Mouse (Mus musculus): ENCODE measurements at regions not wholly inside any gene's neighbourhood (a gene's known extent, or its start where the extent isn't known, plus 50 kb on each side); places are given as distances from the start of the nearest gene placed in this dataset.

DNA sequence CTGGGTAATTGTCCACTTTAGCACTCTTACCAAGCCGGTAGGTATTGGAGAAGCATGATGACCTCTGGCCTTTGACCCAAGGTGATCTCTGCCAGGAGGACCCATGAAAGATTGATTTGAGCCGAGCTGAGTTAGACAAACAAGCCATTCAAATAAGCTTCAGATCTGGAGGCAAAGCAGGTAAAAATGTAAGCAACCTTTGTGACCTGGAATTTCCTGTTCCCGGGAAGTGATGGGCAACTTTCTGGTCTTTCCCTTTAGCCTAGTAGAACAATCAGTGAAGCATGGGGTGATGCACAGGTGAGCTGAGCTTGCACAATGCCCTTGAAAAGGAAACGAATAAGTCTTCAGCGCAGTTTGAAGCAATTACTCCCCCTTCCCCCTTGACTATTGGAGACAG is 127.0 kb downstream of the Mycn start:
- Histone ChIP-seq H3K27ac (no peak overlapping the region), H3K36me3 (no peaks in the 10 kb centered on the region), H3K9me3 (replicated peaks) (no peaks in the 10 kb centered on the region), H3K9ac (no peak overlapping the region), H3K27me3 (no peaks in the 10 kb centered on the region), H3K4me2 (no peak overlapping the region), H3K4me1 (replicated peaks) (peaks cover 15% of the 10 kb centered on the region), H3K4me3 (no peak overlapping the region)
- 68% methylated on average over 5 of the region's 5 CpGs for WGBS
- ATAC-seq (replicated peaks; ENCODE audit: insufficient number of reproducible peaks, insufficient read depth, low FRiP score, low read depth) = no peak

DNA sequence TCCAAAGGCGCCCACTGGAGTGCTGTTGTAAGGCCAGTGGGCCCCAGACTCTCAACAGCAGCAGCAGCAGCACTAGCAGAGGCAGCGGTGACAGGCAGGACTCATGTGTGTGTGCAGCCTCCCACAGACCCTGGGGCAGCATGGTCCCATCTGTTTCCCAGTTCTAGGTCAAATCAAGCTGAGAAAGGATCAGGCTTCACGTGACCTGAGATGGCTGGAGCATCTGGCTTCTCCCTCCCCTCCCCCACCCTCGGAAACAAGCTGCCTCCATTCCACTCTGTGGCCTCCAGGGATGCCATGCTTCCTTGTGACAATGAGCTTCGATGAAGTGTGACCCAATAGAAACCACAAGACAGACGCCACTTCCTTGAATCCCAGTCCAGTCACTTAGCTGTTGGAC is 128.8 kb downstream of the Mycn start:
- H3K4me3 ChIP-seq = no peak overlapping the region
- H3K9ac ChIP-seq = no peak overlapping the region
- H3K4me1 ChIP-seq (replicated peaks) = peaks cover 15% of the 10 kb centered on the region
- H3K9me3 ChIP-seq (replicated peaks) = no peaks in the 10 kb centered on the region
- H3K4me2 ChIP-seq = no peak overlapping the region
- no peaks in the 10 kb centered on the region for H3K27me3 ChIP-seq
- no peak for ATAC-seq (replicated peaks; ENCODE audit: insufficient number of reproducible peaks, insufficient read depth, low FRiP score, low read depth)
- 53% methylated on average over 6 of the region's 6 CpGs for WGBS
- H3K36me3 ChIP-seq = no peaks in the 10 kb centered on the region
- H3K27ac ChIP-seq = no peak overlapping the region

DNA sequence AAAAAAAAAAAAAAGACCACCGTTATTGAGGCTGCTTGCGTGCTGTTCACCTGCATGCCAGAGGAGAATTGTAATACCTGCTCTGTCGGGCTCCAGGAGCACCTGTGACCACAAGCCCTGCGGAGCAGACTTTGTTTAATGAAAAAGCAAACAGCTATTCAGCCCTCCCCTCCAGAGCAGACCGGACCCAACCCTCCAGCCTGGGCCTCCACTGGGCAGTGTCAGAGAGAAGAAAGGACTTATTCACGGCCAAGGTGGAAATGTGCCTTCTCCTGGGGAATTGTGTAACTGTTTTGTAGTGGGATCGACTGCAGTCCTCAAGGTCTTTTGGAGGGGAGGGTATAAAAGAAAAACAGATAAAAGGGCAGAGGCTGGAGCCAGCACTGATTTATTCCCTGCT is 130.8 kb downstream of the Mycn start:
- no peaks in the 10 kb centered on the region for H3K36me3 ChIP-seq
- no peak overlapping the region for H3K4me3 ChIP-seq
- ATAC-seq (replicated peaks; ENCODE audit: insufficient number of reproducible peaks, insufficient read depth, low FRiP score, low read depth) = 0 out of 2 replicates have a peak, but pooled peaks have one; percentile 6
- WGBS = 30% methylated on average over 7 of the region's 7 CpGs
- peak overlapping the region; percentile 60 for H3K4me2 ChIP-seq
- H3K9ac ChIP-seq = no peak overlapping the region
- H3K4me1 ChIP-seq (replicated peaks) = peaks cover 15% of the 10 kb centered on the region
- no peaks in the 10 kb centered on the region for H3K27me3 ChIP-seq
- no peaks in the 10 kb centered on the region for H3K9me3 ChIP-seq (replicated peaks)
- H3K27ac ChIP-seq = 0 out of 2 replicates have a peak overlapping the region, but pooled peaks have one; percentile 56

DNA sequence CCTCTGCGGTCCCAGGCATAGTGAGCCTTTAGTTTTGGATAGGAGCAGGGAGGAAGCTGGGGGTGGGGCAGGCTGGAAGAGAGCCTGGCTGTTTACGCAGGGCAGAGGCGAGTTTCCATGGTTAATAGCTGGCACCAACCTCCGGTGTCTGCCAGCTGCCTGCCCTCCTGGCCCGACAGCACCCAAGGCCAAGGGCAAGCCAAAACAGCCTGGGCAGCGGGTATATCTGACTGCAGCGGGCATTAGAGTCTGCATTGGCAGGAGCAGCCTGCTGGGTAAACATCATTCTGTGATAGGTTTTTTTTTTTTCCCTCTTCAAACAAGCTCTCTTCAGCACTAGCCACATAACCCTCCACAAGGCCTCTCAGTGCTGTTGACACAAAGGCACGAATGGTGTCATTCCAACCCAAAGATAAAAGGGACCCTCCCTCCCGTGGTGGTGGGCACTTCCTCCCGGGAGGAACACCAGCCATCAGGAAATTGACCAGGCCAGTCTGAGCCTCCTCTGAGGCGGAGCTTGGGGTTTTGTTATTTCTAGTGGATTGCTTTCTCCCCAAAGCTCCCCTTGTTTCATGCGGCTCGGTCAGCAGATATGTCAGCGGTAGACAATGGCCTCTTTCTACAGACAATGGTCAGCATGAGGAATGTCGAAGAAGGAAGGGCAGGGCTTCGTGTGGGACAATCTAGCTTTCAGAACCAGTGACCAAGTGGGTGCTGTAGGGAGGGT is 131.4 kb downstream of the Mycn start:
- peak; percentile 51; the same call in 1 of the 2 replicates for ATAC-seq (replicated peaks; ENCODE audit: insufficient number of reproducible peaks, insufficient read depth, low FRiP score, low read depth)
- WGBS = 8% methylated on average over 16 of the region's 16 CpGs

DNA sequence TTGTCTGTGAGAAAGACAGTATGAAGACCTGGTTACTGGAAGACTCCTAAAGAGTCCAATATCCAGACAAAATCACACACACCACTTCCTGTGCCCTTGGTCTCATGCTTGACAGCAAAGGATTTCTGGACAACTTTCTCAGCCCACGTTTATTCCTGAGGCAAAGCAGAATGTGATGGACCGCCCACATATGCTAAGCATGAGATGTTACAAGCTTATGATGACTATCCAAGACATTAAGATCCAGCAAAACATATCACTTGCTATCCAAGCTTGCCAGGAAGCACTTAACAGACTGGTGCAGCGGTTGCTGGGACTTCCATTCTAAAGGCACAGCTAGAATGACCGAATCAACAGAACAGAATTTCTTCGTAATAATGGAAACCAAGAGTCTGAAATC is 133.6 kb downstream of the Mycn start:
- H3K4me1 ChIP-seq (replicated peaks) = peaks cover 15% of the 10 kb centered on the region
- no peak overlapping the region for H3K27ac ChIP-seq
- H3K4me3 ChIP-seq = no peak overlapping the region
- no peak overlapping the region for H3K9ac ChIP-seq
- H3K36me3 ChIP-seq = no peaks in the 10 kb centered on the region
- H3K9me3 ChIP-seq (replicated peaks) = no peaks in the 10 kb centered on the region
- H3K27me3 ChIP-seq = no peaks in the 10 kb centered on the region
- H3K4me2 ChIP-seq = no peak overlapping the region
- 80% methylated on average over 5 of the region's 5 CpGs for WGBS
- ATAC-seq (replicated peaks; ENCODE audit: insufficient number of reproducible peaks, insufficient read depth, low FRiP score, low read depth) = no peak

More for the DNA sequence above, 131.4 kb downstream of the Mycn start:
- H3K36me3 ChIP-seq = no peaks in the 10 kb centered on the region
- H3K27me3 ChIP-seq = no peaks in the 10 kb centered on the region
- no peaks in the 10 kb centered on the region for H3K9me3 ChIP-seq (replicated peaks)
- H3K4me2 ChIP-seq = peak overlapping the region; percentile 60
- peak overlapping the region; percentile 56 for H3K27ac ChIP-seq
- peak overlapping the region; percentile 22 for H3K4me3 ChIP-seq
- 0 out of 2 replicates have a peak overlapping the region, but pooled peaks have one; percentile 18 for H3K9ac ChIP-seq
- peaks cover 15% of the 10 kb centered on the region for H3K4me1 ChIP-seq (replicated peaks)

DNA sequence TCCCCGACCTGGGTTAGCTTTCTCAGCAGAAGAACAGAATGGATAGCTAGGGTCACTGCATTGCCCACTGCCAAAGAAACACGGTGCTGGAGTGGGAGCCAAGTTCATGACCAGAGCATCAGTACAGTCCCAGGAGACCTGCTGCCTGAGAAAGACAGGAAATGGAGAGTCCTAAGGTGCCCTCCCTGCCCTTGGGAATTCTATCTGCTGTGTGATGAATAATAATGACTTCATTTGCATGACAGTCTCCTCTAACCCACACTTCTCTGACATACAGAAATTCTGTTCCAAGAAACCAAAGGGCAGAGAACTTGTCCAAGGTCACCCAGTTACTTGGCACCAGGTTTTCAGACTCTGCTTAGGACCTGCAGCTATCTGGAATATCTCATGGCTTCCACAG is 138.1 kb downstream of the Mycn start:
- H3K27me3 ChIP-seq = no peaks in the 10 kb centered on the region
- H3K4me2 ChIP-seq = no peak overlapping the region
- H3K4me3 ChIP-seq = no peak overlapping the region
- no peaks in the 10 kb centered on the region for H3K4me1 ChIP-seq (replicated peaks)
- H3K36me3 ChIP-seq = no peaks in the 10 kb centered on the region
- no peak overlapping the region for H3K27ac ChIP-seq
- H3K9ac ChIP-seq = no peak overlapping the region
- ATAC-seq (replicated peaks; ENCODE audit: insufficient number of reproducible peaks, insufficient read depth, low FRiP score, low read depth) = no peak
- no peaks in the 10 kb centered on the region for H3K9me3 ChIP-seq (replicated peaks)
- 55% methylated on average over 2 of the region's 2 CpGs for WGBS

DNA sequence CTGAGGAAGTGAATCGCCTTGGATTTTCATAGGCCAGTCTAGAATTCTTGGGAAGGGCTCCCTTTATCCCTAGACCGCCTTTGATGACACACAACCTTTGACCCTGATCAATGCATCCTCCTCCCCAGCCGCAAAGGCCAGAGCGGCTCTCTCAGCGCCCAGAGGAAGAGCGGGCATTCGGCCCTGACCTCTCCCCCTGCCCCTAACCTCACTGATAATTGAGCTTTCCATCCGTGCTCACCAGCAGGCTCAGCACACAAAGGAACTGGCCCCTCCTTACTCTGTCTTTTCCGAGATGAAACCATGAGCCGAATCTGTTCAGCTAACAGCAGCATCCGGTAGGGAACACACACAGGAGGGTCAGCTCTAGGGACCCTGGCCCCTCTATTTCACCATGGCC is 139.3 kb downstream of the Mycn start:
- no peaks in the 10 kb centered on the region for H3K36me3 ChIP-seq
- H3K27me3 ChIP-seq = no peaks in the 10 kb centered on the region
- no peak overlapping the region for H3K9ac ChIP-seq
- no peaks in the 10 kb centered on the region for H3K9me3 ChIP-seq (replicated peaks)
- H3K27ac ChIP-seq = no peak overlapping the region
- H3K4me2 ChIP-seq = no peak overlapping the region
- ATAC-seq (replicated peaks; ENCODE audit: insufficient number of reproducible peaks, insufficient read depth, low FRiP score, low read depth) = no peak; the same call in 1 of the 2 replicates
- 44% methylated on average over 11 of the region's 11 CpGs for WGBS
- no peak overlapping the region for H3K4me3 ChIP-seq
- no peaks in the 10 kb centered on the region for H3K4me1 ChIP-seq (replicated peaks)

DNA sequence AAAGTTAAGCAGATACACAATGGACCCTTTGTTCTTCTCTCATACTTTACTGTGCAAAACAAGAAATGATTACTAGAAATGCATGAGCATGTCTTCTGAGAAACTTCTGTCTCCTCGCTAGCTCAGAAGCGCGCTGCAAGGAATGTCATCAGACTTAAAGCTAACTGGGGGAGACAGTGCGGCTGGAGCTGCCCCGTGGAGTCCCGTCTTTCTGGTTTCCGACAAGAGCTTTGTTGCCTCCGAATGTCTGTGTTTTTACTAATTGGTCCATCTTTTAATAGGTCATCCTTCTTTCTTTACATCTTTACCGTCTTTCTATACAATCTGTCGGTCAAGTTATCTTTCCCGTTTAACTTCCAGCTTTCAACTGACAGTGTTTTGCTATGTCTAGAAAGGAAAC is 140.0 kb downstream of the Mycn start:
- H3K36me3 ChIP-seq = no peaks in the 10 kb centered on the region
- no peak overlapping the region for H3K9ac ChIP-seq
- 51% methylated on average over 11 of the region's 11 CpGs for WGBS
- H3K27me3 ChIP-seq = no peaks in the 10 kb centered on the region
- no peak overlapping the region for H3K4me3 ChIP-seq
- H3K4me2 ChIP-seq = no peak overlapping the region
- no peak for ATAC-seq (replicated peaks; ENCODE audit: insufficient number of reproducible peaks, insufficient read depth, low FRiP score, low read depth)
- H3K4me1 ChIP-seq (replicated peaks) = no peaks in the 10 kb centered on the region
- no peaks in the 10 kb centered on the region for H3K9me3 ChIP-seq (replicated peaks)
- no peak overlapping the region for H3K27ac ChIP-seq

DNA sequence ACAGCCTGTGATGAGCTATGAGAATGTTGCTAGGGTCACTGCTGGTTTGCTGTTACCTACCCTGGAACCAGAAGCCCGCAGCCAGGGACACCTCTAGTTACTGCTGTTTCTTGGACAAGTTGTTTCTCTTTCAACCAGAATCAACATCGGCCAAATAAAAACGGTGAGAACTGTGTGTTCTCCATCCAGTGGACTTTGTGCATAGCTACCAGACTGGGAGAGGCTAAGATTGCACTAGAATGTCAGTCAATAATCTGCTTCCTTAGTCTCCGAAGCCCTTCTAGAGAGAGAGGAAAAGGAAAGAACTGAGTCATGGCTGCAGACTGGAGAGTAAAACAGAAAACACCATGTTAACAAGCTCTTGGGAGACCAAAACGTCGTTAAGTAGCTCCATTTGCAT is 141.6 kb downstream of the Mycn start:
- H3K27me3 ChIP-seq = no peaks in the 10 kb centered on the region
- H3K4me3 ChIP-seq = no peak overlapping the region
- no peaks in the 10 kb centered on the region for H3K36me3 ChIP-seq
- H3K9ac ChIP-seq = no peak overlapping the region
- no peaks in the 10 kb centered on the region for H3K4me1 ChIP-seq (replicated peaks)
- no peak overlapping the region for H3K27ac ChIP-seq
- no peaks in the 10 kb centered on the region for H3K9me3 ChIP-seq (replicated peaks)
- H3K4me2 ChIP-seq = no peak overlapping the region
- 83% methylated on average over 6 of the region's 6 CpGs for WGBS
- ATAC-seq (replicated peaks; ENCODE audit: insufficient number of reproducible peaks, insufficient read depth, low FRiP score, low read depth) = no peak

DNA sequence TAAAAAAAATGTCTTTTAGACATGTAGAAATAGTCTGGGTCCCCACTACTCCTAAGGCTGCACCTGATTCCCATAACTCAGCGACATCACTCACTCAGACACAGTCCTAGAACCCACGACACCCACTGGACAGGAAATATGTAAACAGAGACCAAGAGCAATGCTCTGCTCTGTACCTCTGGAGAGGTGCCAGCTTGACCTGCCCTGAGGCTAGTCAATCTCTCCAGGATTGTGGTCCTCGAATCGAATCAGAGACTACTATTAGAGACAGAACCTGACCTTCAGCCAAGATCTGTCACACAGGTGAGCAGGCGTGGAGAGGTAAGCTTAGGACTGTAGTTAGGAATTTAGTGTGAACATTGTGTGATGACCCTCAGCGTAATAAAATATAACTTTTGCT is 152.7 kb downstream of the Mycn start:
- no peaks in the 10 kb centered on the region for H3K36me3 ChIP-seq
- H3K4me2 ChIP-seq = no peak overlapping the region
- H3K9ac ChIP-seq = no peak overlapping the region
- 78% methylated on average over 6 of the region's 6 CpGs for WGBS
- no peaks in the 10 kb centered on the region for H3K9me3 ChIP-seq (replicated peaks)
- H3K27me3 ChIP-seq = peaks cover 4% of the 10 kb centered on the region; the same call in 1 of the 2 replicates
- no peak for ATAC-seq (replicated peaks; ENCODE audit: insufficient number of reproducible peaks, insufficient read depth, low FRiP score, low read depth)
- H3K4me3 ChIP-seq = no peak overlapping the region
- peaks cover 16% of the 10 kb centered on the region for H3K4me1 ChIP-seq (replicated peaks)
- H3K27ac ChIP-seq = no peak overlapping the region

DNA sequence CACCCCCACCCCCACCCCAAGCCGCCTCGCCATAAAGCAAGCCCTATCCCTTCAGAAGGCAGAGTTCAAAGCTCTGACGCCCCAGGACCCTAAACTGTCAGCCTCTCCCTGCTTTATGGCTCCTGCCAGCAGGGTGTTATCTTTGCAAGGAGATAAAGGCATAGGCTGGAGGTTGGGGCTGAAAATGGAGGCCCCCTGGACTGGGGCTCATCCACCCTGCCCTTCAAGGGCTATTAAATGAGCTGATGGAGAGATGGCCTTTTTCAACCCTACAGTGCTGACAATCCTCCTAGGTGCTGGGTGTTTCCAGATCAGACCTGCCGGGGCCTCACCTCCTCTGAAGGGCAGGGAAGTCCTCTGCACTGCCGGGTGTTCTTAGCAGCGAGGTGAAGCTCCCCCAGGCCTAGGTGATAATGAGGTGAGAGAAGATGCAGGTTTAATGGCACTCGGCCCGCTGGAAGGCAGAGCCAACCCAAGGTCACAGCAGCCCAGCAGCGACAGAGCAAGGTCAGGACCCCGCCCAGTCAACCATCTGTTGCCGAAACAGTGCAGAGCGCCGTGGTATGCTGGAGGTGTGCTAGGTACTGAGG is 153.4 kb downstream of the Mycn start:
- Histone ChIP-seq H3K4me2 (peak overlapping the region; percentile 57), H3K4me3 (peak overlapping the region; percentile 15), H3K27me3 (peaks cover 4% of the 10 kb centered on the region; the same call in 1 of the 2 replicates), H3K36me3 (no peaks in the 10 kb centered on the region), H3K9ac (no peak overlapping the region), H3K9me3 (replicated peaks) (no peaks in the 10 kb centered on the region), H3K27ac (no peak overlapping the region), H3K4me1 (replicated peaks) (peaks cover 16% of the 10 kb centered on the region)
- no peak for ATAC-seq (replicated peaks; ENCODE audit: insufficient number of reproducible peaks, insufficient read depth, low FRiP score, low read depth)
- 27% methylated on average over 13 of the region's 13 CpGs for WGBS
